Mouse (Mus musculus) spleen, embryonic (tissue): ENCODE data around the gene Nepro.

ENCODE experiments used
- CTCF ChIA-PET: fragments of 350-600 bp; sonication (Branson Sonifier 250); formaldehyde crosslinking; loops from one replicate; lab custom pipeline; 2022; lab: Charles Lee

Gene Nepro

GRCm38 (mm10) chr16:44765555-44766319, 41.6 kb downstream of the Nepro start, which contains the start of gene Cd200r1:
Gene Cd200r1 (plus strand): TSS chr16:44765736.
- CTCF ChIA-PET, result no interaction called here

GRCm38 (mm10) chr16:44766320-44766892, 42.3 kb downstream of the Nepro start:
- CTCF ChIA-PET, result interaction anchor here (0.7 kb wide), 1 partner anchor 254 kb away, joined by 4 read pairs; no protein-coding TSS in a partner anchor

GRCm38 (mm10) chr16:44767506-44767905, 43.4 kb downstream of the Nepro start:
- CTCF ChIA-PET, result interaction anchor here (0.7 kb wide), 1 partner anchor 253 kb away, joined by 4 read pairs; no protein-coding TSS in a partner anchor

- CTCF ChIA-PET, result no interaction called here
These were observed 43.9 kb downstream of the Nepro start for GRCm38 (mm10) chr16:44767967-44768366.

DNA sequence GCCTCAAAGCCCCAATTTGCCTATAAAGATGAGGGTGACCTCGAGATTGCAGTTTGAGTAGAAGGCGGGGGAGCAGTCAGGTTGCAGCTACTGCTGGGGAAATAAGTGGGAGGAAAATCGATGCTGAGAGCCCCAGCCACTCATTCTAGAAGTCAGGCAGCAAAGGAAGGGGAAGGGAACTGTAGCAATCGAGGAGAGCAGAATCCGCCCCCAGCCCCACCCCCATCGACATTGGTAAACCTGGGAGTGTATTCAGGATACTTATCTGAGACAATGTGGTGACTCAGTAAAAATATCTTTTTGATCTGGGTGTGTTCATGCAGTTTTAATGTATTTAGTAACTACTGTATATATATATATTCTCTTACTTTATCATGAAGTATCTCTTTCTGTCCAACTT, 48.5 kb downstream of the Nepro start:
- CTCF ChIA-PET, result no interaction called here

DNA sequence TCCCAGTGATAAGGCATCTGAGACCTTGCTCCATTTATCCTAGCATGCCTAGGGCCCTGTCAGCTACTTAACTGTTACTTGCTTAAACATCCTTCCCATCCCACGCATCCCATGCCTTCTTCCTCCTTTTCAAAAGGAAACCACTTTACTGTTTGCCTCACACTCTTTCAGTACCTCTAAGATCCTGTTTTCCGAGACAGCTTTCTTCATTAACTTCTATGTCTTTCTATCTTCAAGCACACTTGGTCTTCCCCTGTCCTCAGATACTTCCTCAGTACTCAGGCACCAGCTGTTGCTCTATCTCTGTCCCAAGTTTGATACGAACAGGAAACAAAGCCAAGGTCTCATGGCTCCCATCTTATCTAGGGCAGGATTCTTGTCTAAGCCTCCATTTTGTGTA, 49.6 kb downstream of the Nepro start:
- CTCF ChIA-PET, result no interaction called here

GRCm38 (mm10) chr16:44774201-44774600, 50.1 kb downstream of the Nepro start:
- CTCF ChIA-PET, result no interaction called here

- CTCF ChIA-PET, result no interaction called here
These were observed 54.5 kb downstream of the Nepro start for GRCm38 (mm10) chr16:44778538-44779147.

- CTCF ChIA-PET, result no interaction called here
These were observed 55.4 kb downstream of the Nepro start for GRCm38 (mm10) chr16:44779494-44779893.

DNA sequence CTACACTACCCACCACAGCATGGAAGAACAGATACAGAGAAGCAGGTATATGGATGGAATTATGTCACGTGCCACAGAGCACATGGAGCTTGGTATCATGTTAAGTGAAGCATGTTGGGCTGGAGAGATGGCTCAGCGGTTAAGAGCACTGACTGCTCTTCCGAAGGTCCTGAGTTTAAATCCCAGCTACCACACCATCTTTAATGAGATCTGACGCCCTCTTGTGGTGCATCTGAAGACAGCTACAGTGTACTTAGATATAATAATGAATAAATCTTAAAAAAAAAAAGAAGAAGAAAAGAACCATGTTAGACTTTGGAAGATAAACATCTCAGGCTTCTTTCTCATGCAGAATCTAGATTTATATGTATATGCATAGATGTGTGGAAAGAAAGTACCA, 56.6 kb downstream of the Nepro start:
- CTCF ChIA-PET, result no interaction called here
